Mouse (Mus musculus) megakaryocyte, embryonic 14.5 days (primary cell): Measurements from ENCODE around the gene 0610010K14Rik.

Source experiments
- FLI1 ChIP-seq: IDR thresholded peaks from 2 replicates; pipeline ENCODE4 v1.6.1; 2012; ENCODE audit warnings: low read length, inconsistent platforms, mixed read lengths
- GATA1 ChIP-seq: IDR thresholded peaks from 3 replicates; pipeline ENCODE4 v1.6.1; 2012; ENCODE audit warnings: mixed read lengths, low read length, inconsistent platforms, borderline replicate concordance

DNA sequence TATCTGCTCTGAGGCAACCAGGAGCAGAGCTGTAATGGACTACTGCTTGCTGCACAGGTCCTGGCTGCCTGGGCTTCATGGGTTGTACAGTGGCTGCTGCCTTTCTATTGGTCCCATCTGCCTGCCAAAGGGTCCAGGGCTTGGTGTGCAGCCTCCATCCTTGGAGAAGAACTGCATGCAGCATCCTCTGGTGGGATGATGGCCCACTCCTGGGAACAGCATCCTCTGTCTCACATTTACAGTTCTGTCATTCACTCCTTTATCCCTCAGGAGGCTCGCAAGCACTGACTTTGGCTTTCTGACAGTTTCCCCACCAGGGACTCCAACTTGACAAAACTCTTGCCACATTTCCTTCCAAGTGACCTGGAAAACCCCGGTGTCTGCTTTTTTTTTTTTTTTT lies 30.9 kb downstream of the 0610010K14Rik start:
- TF ChIP-seq GATA1 (no peak), FLI1 (no peak)
